Mouse (Mus musculus): ENCODE measurements around the gene Phlpp1.

The Phlpp1 gene

GRCm38 (mm10) chr1:106188756-106189155, 17.2 kb downstream of the Phlpp1 start:
- in situ Hi-C loops (cut with MboI; ENCODE audit: unreplicated experiment in 2 of 2), result no loop called here

GRCm38 (mm10) chr1:106189311-106189710, 17.8 kb downstream of the Phlpp1 start:
- in situ Hi-C loops (cut with MboI; ENCODE audit: unreplicated experiment in 2 of 2), result no loop called here

GRCm38 (mm10) chr1:106190695-106191094, 19.1 kb downstream of the Phlpp1 start:
- in situ Hi-C loops (cut with MboI; ENCODE audit: unreplicated experiment in 2 of 2), result no loop called here

DNA sequence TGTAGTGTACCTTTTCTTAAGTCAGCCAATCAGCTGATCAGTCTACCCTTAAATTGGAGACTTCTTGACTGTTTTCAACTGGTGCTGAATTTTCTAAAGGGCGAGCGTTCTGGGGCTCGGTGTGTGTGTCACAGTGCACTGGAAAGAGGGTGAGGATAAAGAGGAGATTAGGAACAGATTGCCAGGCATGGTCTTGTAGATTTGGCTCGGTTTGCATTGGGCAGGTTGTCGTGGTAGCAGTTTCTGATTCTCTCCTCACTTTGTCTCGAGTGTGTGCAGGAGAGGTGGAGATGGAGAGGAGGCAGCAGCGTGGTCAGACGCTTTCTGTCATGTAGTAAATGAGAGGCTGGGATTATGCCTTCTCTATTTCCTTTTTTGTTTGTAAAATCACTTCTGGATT, 20.3 kb downstream of the Phlpp1 start:
- in situ Hi-C loops (cut with MboI; ENCODE audit: unreplicated experiment in 2 of 2), result no loop called here

GRCm38 (mm10) chr1:106192864-106193470, 21.4 kb downstream of the Phlpp1 start:
- in situ Hi-C loops (cut with MboI; ENCODE audit: unreplicated experiment in 2 of 2), result no loop called here

- in situ Hi-C loops (cut with MboI; ENCODE audit: unreplicated experiment in 2 of 2), result no loop called here
These were observed 21.9 kb downstream of the Phlpp1 start for GRCm38 (mm10) chr1:106193487-106193886.

GRCm38 (mm10) chr1:106194263-106194662, 22.7 kb downstream of the Phlpp1 start:
- in situ Hi-C loops (cut with MboI; ENCODE audit: unreplicated experiment in 2 of 2), result no loop called here

GRCm38 (mm10) chr1:106197991-106198390, 26.4 kb downstream of the Phlpp1 start:
- in situ Hi-C loops (cut with MboI; ENCODE audit: unreplicated experiment in 2 of 2), result no loop called here

DNA sequence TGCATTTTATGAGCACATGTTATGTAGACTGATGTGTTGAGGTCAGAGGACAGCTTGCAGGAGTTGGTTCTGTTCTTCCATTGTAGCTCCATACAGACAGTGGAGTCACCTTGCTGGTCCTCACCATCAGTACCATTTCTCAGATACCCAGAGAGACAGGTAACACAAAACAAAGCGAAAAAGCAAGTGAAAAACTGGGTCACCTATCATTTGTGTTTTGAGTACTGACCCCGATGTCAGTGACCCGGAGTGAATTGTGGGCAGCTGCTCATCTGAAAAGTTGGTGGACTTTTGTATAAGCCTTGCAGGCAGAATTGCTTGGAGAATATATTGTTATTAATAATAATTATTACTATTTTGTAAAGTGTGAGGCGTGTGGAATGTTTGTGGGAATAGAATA, 27.6 kb downstream of the Phlpp1 start:
- in situ Hi-C loops (cut with MboI; ENCODE audit: unreplicated experiment in 2 of 2), result no loop called here

- in situ Hi-C loops (cut with MboI; ENCODE audit: unreplicated experiment in 2 of 2), result no loop called here
These were observed 28.1 kb downstream of the Phlpp1 start for GRCm38 (mm10) chr1:106199686-106200085.

DNA sequence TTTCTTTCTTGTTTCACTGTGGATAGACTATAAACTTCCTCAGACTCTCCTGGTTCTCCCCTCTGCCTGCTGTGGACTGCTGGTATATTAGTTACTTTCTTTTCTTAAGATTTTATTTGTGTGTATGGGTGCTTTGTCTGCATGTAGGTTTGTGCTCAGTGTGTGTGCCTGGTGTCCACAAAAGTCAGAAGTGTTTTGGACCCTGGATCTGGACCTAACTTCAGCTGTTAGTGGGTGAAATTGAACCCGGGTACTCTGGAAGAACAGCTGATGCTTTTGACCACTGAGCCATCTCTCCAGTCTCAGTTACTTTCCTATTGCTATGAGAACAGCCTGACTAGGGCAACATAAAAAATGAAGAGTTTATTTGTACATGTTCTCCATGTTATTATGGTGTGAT, 29.5 kb downstream of the Phlpp1 start:
- in situ Hi-C loops (cut with MboI; ENCODE audit: unreplicated experiment in 2 of 2), result no loop called here

- in situ Hi-C loops (cut with MboI; ENCODE audit: unreplicated experiment in 2 of 2), result no loop called here
These were observed 30.4 kb downstream of the Phlpp1 start for GRCm38 (mm10) chr1:106201929-106202328.

- in situ Hi-C loops (cut with MboI; ENCODE audit: unreplicated experiment in 2 of 2), result no loop called here
These were observed 32.4 kb downstream of the Phlpp1 start for GRCm38 (mm10) chr1:106203942-106204341.

- in situ Hi-C loops (cut with MboI; ENCODE audit: unreplicated experiment in 2 of 2), result no loop called here
These were observed 32.8 kb downstream of the Phlpp1 start for GRCm38 (mm10) chr1:106204350-106204749.

DNA sequence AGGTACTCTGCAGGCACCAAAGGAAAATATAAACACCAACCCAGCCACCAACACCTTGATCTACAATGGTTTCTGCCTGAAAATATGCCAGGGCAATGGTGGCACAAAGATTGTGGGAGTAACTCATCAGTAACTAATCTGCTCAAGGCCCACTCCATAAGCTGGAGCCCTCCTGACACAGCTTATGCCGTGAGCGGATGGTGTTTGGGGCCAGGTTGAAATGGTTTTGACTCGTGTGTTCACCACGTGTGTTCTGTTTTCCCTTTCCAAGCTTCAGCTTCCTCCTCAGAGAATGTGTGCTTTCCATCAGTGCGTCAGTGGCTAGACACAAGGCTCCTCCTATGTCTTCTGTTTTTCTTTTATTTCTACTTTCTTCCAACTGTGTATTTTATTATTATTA, 37.0 kb downstream of the Phlpp1 start:
- in situ Hi-C loops (cut with MboI; ENCODE audit: unreplicated experiment in 2 of 2), result no loop called here

DNA sequence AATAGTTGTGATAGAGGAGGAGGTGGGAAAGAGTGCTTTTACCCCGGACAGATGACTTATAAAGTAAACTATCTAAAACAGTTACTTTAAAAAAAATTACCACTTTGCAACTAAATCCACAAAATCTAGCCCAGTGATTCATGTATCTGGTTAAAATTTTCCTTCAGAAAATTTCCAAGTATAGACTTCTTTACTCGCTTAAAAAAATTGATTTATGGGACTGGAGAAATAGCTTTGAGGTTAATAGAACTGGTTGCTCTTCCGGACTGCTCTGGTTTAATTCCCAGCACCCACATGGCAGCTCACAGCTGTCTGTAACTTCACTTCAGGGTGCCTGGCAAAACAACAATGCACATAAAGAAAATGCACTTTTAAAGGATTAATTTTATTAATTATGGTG, 38.9 kb downstream of the Phlpp1 start:
- in situ Hi-C loops (cut with MboI; ENCODE audit: unreplicated experiment in 2 of 2), result no loop called here

DNA sequence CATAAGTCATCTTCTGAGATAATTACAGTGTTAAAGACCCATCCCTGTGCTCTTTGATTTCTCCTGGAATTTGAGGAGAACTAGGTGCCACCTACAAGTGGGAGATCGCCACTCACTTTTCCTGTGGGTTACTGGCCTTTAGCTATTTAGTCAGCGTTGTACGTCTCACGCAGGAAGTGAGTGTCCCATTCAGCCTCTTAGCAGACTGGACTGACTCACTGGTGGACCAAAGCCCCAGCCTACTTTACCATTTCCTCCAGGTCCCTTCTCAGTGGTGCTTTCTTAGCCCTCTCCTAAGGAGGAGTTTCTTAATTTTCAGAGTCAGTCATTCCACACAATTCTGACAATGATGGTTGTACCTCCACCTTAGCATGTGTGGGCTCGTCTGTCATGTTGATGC, 39.6 kb downstream of the Phlpp1 start:
- in situ Hi-C loops (cut with MboI; ENCODE audit: unreplicated experiment in 2 of 2), result no loop called here

GRCm38 (mm10) chr1:106220431-106220830, 48.9 kb downstream of the Phlpp1 start:
- in situ Hi-C loops (cut with MboI; ENCODE audit: unreplicated experiment in 2 of 2), result no loop called here

- in situ Hi-C loops (cut with MboI; ENCODE audit: unreplicated experiment in 2 of 2), result no loop called here
These were observed 49.8 kb downstream of the Phlpp1 start for GRCm38 (mm10) chr1:106221371-106221770.

- in situ Hi-C loops (cut with MboI; ENCODE audit: unreplicated experiment in 2 of 2), result no loop called here
These were observed 50.4 kb downstream of the Phlpp1 start for GRCm38 (mm10) chr1:106221964-106222363.

GRCm38 (mm10) chr1:106226613-106227012, 55.1 kb downstream of the Phlpp1 start:
- in situ Hi-C loops (cut with MboI; ENCODE audit: unreplicated experiment in 2 of 2), result no loop called here

DNA sequence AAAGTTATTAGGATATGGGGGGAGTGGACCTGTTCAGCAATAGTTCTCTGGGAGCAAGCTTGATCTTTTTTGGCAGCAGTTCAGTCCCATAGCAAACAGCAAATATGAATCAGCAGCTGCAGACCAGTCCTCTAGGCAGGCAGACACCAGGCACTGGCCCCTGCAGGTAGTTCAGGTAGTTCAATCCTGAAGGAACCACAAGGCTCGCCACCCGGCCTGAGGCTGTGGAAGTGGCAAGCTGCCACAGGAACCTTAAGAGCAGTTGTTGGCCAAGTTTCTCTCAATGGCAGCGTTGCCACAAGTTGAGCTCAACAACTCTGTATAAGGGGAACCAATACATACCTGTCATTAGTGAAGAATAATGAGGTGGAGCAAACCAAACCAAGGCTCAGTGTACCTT, 58.8 kb downstream of the Phlpp1 start:
- in situ Hi-C loops (cut with MboI; ENCODE audit: unreplicated experiment in 2 of 2), result no loop called here

- in situ Hi-C loops (cut with MboI; ENCODE audit: unreplicated experiment in 2 of 2), result no loop called here
These were observed 59.8 kb downstream of the Phlpp1 start for GRCm38 (mm10) chr1:106231345-106231744.
